Mouse (Mus musculus) right cerebral cortex, postnatal 25 days (tissue): ENCODE measurements around the gene G0s2.
"Not testable (repeated sequence)": the region's sequence is repeated elsewhere in the genome, so short reads cannot be mapped to it uniquely, and the experiment has no call there.

ENCODE experiments used
- DNase-seq: peaks from one replicate; pipeline ENCODE4 v3.0.0; 2022

G0s2 gene

DNA sequence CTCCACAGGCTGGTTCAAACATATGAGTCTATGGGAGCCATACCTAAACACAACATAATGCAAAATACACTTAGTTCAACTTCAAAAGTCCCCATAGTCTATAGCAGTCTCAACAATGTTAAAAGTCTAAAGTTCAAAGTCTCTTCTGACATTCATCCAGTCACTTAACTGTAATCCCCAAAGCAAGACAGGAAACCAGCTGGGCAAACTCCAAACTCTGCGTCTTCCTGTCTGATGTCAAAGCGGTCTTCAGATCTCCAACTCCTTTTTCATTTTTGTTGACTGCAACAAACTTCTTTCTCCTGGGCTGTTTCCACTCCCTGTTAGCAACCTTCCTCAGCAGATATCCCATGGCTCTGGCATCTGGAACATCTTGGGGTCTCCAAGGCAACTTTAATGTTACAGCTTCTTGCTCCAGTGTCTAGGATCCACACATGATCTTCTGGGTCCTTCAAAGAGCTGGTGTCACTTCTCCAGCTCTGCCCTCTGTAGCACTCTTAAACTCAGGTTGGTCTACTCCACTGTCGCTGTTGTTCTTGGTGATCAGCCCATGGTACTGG, 12.8 kb upstream of the G0s2 start:
- DNase-seq: not testable (repeated sequence)

DNA sequence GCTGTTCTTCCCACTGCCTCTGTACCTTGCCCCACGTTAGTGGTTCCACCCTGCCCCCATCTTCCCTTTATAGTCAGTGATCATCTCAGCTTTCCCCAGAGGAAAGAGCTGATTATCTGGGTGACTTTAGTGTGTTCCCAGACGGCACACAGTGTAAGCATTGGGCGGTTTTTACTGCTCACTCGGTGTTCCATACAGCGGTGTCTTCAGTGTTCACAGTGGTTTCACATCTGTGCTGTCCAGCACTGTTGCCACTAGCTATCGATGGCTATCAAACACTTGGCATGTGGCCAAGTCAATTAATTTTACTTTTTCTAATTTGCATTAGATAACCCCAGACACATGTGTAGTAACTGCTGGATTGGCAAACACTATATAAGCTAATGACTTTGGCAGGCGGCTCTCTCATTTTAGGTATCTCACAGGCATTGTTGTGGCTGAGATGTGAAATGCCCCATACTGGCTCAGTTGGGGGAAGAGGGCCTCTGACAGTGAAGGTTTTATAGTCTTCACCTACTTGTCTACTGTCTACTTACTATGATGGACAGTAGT, 11.3 kb upstream of the G0s2 start:
- no peak for DNase-seq

DNA sequence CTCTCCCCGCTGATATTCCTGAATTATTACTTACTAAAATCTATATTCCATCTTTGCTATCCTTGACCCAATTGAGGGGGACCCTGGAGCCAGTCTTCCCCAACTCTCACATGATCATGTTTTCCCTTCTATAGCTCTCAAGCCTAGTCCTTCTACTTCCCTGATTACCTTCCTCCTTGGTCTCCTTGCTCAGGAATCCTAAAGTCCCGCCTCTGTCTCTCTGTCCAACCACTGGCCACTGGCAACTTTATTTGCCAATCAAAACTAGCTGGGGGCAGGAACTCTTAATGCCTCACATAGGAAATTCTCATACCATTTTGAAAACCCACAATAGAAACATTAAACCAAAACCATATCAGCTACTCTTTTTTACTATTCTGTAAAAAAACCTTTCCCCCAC, 8.3 kb upstream of the G0s2 start:
- DNase-seq: no peak

- no peak for DNase-seq
Observed at GRCm38 (mm10) chr1:193279492-193279891, 6.5 kb upstream of the G0s2 start.

DNA sequence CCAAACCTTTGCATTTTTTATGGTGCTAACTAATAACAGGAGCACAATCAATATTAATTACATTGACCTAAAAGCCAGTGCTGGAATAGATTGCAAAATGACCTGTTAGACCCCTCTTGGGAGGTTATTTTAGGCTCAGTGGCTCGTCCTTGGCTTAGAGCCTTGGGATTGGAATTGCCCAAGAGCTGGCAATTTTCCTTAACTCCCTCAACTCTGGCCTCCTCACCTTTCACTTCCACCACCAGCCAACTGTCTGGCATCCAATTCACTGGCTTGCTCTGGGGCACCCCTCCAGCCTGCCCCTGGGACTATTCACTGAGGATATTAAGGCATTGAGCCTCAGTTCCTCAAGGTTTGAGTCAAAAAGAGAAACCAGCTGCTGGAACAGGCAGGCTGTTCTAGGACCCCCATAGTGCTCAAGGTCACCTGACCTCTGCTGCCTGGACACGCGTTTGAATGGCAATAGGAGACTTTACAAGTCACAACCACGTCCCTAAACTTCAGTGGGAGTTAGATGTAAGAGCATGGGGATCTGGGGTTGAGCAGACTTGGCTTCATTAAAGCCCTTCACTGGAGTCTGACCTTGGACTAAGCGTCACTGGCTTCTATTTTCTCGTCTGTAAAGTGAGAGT, 5.5 kb upstream of the G0s2 start:
- no peak for DNase-seq

- no peak for DNase-seq
Observed at GRCm38 (mm10) chr1:193274407-193275071, 1.5 kb upstream of the G0s2 start.

DNA sequence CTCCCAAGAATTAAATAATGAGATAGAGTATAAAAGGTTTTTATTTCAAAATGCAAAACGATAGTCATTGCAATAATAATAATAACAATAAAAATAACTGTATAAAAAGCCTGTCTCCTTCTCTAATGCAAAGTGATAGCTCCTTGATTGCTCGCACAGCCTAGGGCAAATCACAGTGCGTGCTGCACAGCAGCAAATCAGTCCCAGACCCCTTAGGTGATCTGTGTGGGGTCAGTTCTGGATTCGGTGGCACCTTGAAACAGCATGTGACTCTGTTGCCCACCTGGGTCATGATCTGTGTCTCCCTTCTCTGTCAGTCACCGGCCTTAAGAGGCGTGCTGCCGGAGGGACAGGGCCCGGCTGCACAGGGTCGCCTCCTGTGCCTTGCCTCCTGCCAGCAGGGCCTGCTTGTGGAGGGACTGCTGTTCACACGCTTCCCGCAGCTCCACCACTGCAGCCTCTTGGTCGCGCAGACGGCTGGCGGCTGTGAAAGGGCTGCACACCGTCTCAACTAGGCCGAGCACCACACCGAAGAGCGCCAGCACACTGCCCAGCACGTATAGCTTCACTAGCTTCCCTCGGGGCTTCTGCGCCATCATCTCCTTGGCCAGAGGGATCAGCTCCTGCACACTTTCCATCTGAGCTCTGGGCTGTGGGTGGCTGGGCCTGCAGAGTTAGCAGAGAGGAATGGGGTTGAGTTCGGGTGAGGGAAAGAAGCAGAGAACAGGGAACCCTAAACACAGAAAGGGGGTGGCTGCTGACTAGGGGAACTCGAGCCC, 691 bp downstream of the G0s2 start:
- DNase-seq: peak; percentile 19

- no peak for DNase-seq
Observed at GRCm38 (mm10) chr1:193270965-193271763, 1.9 kb downstream of the G0s2 start.

- DNase-seq: no peak
Observed at GRCm38 (mm10) chr1:193265734-193266133, 7.3 kb downstream of the G0s2 start.

DNA sequence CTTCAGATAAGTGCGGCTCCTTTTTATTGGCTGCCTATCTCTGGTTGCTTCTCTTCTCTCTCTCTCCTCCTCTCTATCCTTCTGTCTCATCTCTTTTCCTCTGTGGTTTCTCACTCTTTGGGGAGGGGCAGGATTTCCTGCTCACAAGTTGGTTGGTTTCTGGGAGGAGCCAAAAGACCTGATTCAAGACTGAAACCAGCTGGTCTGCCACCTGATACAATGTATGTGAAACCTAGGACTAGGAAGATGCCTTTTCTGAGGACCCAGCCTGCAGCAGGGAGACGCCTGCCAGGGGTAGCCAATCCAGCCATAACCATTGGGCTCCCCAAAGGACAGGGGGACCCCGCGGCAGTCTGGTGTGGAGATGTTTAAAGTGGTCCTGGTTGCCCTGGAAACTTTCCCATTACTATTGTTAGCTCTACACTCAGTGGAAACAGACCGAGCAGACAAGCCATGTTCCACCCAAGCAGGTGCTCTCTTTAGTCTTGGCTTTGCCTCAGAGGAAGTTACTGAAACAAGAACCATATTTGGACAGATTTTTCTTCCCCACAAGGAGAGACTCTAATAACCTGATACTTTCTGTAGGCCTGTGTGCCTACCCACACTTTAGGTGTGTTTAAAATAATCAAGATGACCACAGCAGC, 8.9 kb downstream of the G0s2 start, which contains the start of gene Hsd11b1:
Gene Hsd11b1, minus strand, starts transcription at position 121 of the 644 bp plus-strand sequence.
- no peak for DNase-seq

GRCm38 (mm10) chr1:193263026-193263907, 9.8 kb downstream of the G0s2 start:
- no peak for DNase-seq

GRCm38 (mm10) chr1:193261897-193262548, 11.0 kb downstream of the G0s2 start:
- no peak for DNase-seq

- no peak for DNase-seq
Observed at GRCm38 (mm10) chr1:193259559-193259958, 13.5 kb downstream of the G0s2 start.

GRCm38 (mm10) chr1:193256621-193257098, 16.4 kb downstream of the G0s2 start:
- DNase-seq: no peak

DNA sequence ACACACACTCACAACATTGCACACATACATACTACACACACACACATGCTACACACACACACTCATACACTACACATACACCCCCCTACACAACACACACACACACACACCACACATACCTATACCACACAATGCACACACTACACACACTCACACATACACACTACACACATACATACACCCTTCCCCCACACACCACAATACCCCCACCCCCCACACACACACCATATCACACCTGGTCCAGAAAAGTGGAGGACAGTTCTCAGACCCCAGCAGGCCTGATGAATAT, 16.8 kb downstream of the G0s2 start:
- no peak for DNase-seq

DNA sequence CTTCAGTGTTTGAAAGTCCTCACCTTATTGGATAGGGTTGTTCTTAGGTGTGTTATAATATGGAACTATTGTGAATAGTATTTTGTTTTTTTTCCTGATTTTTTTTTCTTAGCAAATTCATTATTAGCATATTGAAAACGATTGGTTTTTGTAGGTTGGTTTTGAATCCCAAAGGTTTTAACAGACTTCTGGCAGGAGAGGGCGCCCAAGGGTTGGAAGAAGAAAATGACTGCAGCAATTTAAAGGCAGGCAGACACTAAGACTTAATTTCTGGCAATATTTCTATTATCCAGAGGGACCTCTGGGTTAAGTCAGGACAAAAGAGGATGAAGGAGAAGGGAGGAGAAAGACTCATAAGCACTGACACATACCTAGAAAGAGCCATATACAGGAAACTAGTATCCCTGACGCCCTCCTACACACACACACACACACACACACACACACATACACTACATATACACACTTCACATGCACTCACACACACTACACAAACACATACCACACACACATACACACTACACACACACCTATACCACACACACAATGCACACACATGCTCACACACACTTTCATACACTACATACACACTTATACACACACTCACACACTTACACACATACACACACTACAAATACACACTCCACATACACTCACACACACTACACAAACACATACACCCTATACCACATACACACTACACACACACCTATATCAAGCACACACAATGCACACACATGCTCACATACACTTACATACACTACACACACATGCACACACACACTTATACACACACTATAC, 17.3 kb downstream of the G0s2 start:
- DNase-seq: peak; percentile 52

- no peak for DNase-seq
Observed at GRCm38 (mm10) chr1:193255032-193255431, 18.0 kb downstream of the G0s2 start.

- DNase-seq: not testable (repeated sequence)
Observed at GRCm38 (mm10) chr1:193253895-193254294, 19.1 kb downstream of the G0s2 start.

GRCm38 (mm10) chr1:193252616-193253015, 20.4 kb downstream of the G0s2 start:
- DNase-seq: no peak
